Mouse (Mus musculus): ENCODE data around the gene Epb41l5. TPM values are rescaled to one million over a fixed set of nuclear protein-coding genes. Genes with fewer than 3 reads are reported as not detected.

The Epb41l5 gene
- polyA plus RNA-seq, 1 experiment = 14.5 TPM

DNA sequence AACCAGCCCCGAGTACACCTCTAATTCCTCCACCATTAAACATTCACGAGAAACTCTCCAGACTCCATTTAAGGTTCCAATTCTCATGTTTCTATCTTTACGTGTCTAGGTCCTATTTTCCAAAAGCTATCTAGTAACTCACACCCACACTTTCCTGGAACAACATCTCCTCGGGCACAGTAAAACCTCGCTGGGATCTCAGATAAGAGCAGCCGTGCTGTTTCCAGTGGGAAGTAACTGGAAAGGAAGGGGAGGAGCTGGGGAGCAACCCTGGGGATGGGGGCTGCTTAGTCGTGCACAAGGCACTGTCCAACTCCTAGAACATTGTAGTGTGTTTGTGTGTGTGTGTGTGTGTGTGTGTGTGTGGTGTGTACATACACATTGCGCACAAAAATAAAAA, 146.9 kb downstream of the Epb41l5 start:
- DNase-seq (ENCODE audit: low read depth) = no peak

DNA sequence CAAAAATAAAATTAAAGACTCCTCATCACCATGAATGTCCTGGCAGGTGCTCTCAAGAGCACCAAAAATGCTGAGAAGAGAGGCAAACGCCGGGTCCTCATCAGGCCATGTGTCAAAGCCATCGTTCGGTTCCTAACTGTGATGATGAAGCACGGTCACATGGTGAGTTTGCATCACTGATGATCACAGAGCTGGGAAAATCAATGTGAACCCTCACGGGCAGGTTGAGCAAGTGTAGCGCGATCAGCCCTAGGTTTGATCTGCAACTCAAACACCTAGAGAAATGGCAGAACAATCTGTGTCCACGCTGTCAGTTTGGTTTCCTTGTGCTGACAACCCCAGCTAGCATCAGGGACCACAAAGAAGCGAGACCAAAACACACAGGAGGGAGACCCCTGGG, 149.3 kb downstream of the Epb41l5 start:
- no peak for DNase-seq (ENCODE audit: low read depth)

DNA sequence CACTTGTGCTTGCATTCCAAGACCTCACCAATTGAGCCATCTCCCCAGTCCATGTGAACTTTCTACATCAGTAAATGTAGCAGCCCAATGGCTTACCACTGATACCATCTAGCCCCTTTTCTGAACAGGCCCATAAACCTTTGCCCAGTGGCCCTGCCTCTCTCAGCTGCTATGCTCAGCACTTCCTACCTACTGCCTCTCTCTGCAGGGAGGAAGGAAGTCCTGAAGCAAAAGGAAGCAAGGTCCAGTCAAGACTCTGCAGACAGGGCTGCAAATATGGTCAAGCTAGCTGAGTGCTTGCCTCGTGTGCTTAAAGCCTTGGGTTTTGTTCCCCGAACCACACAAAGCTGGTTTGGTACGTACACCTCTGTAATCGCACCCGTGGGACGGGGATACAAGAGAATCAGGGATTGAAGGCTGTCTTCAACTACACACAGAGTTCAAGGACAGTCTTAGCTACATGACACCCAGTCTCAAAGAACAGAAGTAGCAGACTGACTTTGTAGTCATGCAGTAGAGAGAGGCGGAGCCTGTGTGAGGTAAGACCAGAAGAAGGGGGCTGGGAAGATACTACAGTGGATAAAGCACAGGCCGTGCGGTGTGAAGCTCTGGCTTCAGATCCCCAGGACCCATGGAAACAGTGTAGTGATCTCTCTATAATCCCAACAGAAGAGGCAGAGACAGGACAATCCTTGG, 150.1 kb downstream of the Epb41l5 start:
- DNase-seq (ENCODE audit: low read depth) = no peak

DNA sequence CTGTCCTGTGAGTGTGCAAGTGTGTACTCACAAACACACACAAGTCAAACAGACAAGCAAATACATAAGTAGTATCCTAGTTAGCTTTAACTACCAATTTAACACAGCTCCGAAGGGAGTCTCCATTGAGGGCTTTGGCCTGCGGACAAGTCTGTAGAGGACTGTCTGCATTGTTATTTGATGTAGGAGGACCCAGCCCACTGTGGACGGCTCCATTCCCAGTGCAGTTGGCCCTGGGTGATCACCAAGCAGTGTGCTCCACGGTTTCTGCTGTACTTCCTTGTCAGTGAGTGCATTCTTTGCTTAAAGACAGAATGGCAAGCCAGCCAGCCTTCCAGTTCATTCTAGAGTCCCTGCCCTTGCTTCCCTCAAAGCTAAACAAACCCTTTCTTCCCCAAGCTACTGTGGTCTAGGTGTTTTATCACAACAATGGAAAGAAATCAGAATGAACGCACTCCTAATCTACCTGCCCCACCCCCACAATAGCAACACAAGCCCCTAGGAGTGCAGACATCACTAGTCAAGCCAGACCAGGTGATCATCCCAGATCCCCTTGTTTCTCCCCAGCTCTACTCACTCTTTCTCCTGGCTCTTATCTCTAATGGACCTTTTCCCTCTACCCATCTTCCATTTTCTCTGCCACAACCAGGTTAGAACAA, 151.3 kb downstream of the Epb41l5 start:
- DNase-seq (ENCODE audit: low read depth) = no peak

DNA sequence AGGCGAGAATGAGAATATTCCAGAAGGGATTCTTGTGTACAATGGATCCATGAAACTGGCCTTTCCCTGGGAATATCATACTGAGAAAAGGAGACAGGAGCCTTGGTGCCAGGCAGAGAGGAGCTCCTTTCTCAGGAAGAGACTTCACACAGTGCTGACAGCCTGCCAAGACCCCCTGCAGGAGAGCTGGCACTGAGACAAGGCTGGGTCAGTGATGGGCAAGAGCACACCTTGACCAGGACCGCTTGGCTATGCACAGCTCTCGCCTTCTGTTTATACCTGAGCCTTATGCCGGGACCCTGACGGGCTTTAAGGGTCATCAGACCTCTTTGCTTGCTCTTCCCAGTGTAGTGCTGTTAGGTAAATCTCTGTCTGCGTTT, 153.4 kb downstream of the Epb41l5 start:
- DNase-seq (ENCODE audit: low read depth) = no peak

Other genes with a start within 250 kb of the Epb41l5 start
- 26.1 and 34.5 TPM in 2 replicates for gene Inhbb, start 226.8 kb downstream of the Epb41l5 start, polyA plus RNA-seq (2012; rRNA removed)
- 38.5 and 38.7 TPM in 2 replicates for gene Ralb, start 144.2 kb downstream of the Epb41l5 start, polyA plus RNA-seq (2012; rRNA removed)
- 15.2 and 18.3 TPM in 2 replicates for gene Tmem185b, start 122.8 kb downstream of the Epb41l5 start, polyA plus RNA-seq (2012; rRNA removed)
- 4.2 and 5.5 TPM in 2 replicates for gene Ptpn4, start 188.6 kb upstream of the Epb41l5 start, polyA plus RNA-seq (2012; rRNA removed)

Measured in gonadal fat pad, adult 2 months (tissue).